Mouse (Mus musculus) gastrocnemius, postnatal 36 days (tissue): ENCODE results near the gene Tbc1d1. TPM values are rescaled to one million over a fixed set of nuclear protein-coding genes. Genes with fewer than 3 reads are reported as not detected.

Source experiments
- DNase-seq, 2 experiments: peaks; one replicate each; pipeline ENCODE4 v3.0.0; 2022
- intact Hi-C: fragments of 180-260 bp; cut with DNase I; formaldehyde crosslinking; loops from one replicate; pipeline ENCODE4 v1.15.1; 2025
- total RNA-seq, 2 experiments: library from RNA; stranded (reverse); gene quantifications; 2 replicates each; pipeline ENCODE4 v1.2.3; 2021

Tbc1d1 gene
- total RNA-seq, 2 experiments from 2014 or later, result 61.5 to 63.0 TPM

- intact Hi-C loops, result no loop called here
- no peak for DNase-seq
These were observed 215.3 kb downstream of the Tbc1d1 start for GRCm38 (mm10) chr5:64371331-64371831.

- no peak for DNase-seq
- intact Hi-C loops, result no loop called here
These were observed 216.3 kb downstream of the Tbc1d1 start for GRCm38 (mm10) chr5:64372292-64372961.

GRCm38 (mm10) chr5:64373695-64374094 is 217.6 kb downstream of the Tbc1d1 start:
- intact Hi-C loops, result no loop called here
- no peak for DNase-seq

- DNase-seq, result no peak
- intact Hi-C loops, result loop anchor here (5.0 kb wide), 1 partner anchor 84 kb away; no protein-coding TSS in a partner anchor
These were observed 219.7 kb downstream of the Tbc1d1 start for GRCm38 (mm10) chr5:64375851-64376250.

- DNase-seq, result no peak
- intact Hi-C loops, result loop anchor here (5.0 kb wide), 1 partner anchor 84 kb away; no protein-coding TSS in a partner anchor
These were observed 220.4 kb downstream of the Tbc1d1 start for GRCm38 (mm10) chr5:64376466-64376865.

GRCm38 (mm10) chr5:64377705-64378104 is 221.6 kb downstream of the Tbc1d1 start:
- DNase-seq, result no peak
- intact Hi-C loops, result loop anchor here (5.0 kb wide), 1 partner anchor 85 kb away; no protein-coding TSS in a partner anchor

- DNase-seq, result no peak
- intact Hi-C loops, result loop anchor here (5.0 kb wide), 1 partner anchor 86 kb away; no protein-coding TSS in a partner anchor
These were observed 222.6 kb downstream of the Tbc1d1 start for GRCm38 (mm10) chr5:64378591-64379275.

GRCm38 (mm10) chr5:64379829-64380228 is 223.7 kb downstream of the Tbc1d1 start:
- DNase-seq, result no peak
- intact Hi-C loops, result loop anchor here (5.0 to 10.0 kb wide), 3 partner anchors 88 to 315 kb away; no protein-coding TSS in a partner anchor

- no peak for DNase-seq
- intact Hi-C loops, result loop anchor here (5.0 to 10.0 kb wide), 2 partner anchors 126 to 314 kb away; no protein-coding TSS in a partner anchor
These were observed 224.7 kb downstream of the Tbc1d1 start for GRCm38 (mm10) chr5:64380698-64381375.

- DNase-seq, result no peak
- intact Hi-C loops, result loop anchor here (5.0 to 10.0 kb wide), 2 partner anchors 126 to 313 kb away; no protein-coding TSS in a partner anchor
These were observed 225.4 kb downstream of the Tbc1d1 start for GRCm38 (mm10) chr5:64381538-64381937.

- intact Hi-C loops, result loop anchor here (1.0 to 10.0 kb wide), 4 partner anchors 125 to 484 kb away; no protein-coding TSS in a partner anchor
- peak; percentile 68 to 73 for DNase-seq
These were observed 226.4 kb downstream of the Tbc1d1 start for GRCm38 (mm10) chr5:64382451-64383057.

- intact Hi-C loops, result loop anchor here (2.0 to 10.0 kb wide), 3 partner anchors 124 to 484 kb away; no protein-coding TSS in a partner anchor
- no peak for DNase-seq
These were observed 227.1 kb downstream of the Tbc1d1 start for GRCm38 (mm10) chr5:64383215-64383614.

- intact Hi-C loops, result loop anchor here (5.0 to 10.0 kb wide), 2 partner anchors 123 to 310 kb away; no protein-coding TSS in a partner anchor
- DNase-seq, result no peak
These were observed 228.4 kb downstream of the Tbc1d1 start for GRCm38 (mm10) chr5:64384546-64384945.

- intact Hi-C loops, result loop anchor here (10.0 kb wide), 1 partner anchor 308 kb away; no protein-coding TSS in a partner anchor
- DNase-seq, result no peak
These were observed 230.9 kb downstream of the Tbc1d1 start for GRCm38 (mm10) chr5:64386996-64387395.

GRCm38 (mm10) chr5:64389202-64389929 is 233.3 kb downstream of the Tbc1d1 start:
- no peak for DNase-seq
- intact Hi-C loops, result loop anchor here (10.0 kb wide), 1 partner anchor 305 kb away; no protein-coding TSS in a partner anchor

GRCm38 (mm10) chr5:64391346-64391745 is 235.2 kb downstream of the Tbc1d1 start:
- no peak for DNase-seq
- intact Hi-C loops, result no loop called here

- intact Hi-C loops, result no loop called here
- no peak for DNase-seq
These were observed 236.4 kb downstream of the Tbc1d1 start for GRCm38 (mm10) chr5:64392426-64393020.

GRCm38 (mm10) chr5:64393530-64393929 is 237.4 kb downstream of the Tbc1d1 start:
- no peak for DNase-seq
- intact Hi-C loops, result no loop called here

- DNase-seq, result no peak
- intact Hi-C loops, result no loop called here
These were observed 242.1 kb downstream of the Tbc1d1 start for GRCm38 (mm10) chr5:64398155-64398554.
